In the genomic region with DNA sequence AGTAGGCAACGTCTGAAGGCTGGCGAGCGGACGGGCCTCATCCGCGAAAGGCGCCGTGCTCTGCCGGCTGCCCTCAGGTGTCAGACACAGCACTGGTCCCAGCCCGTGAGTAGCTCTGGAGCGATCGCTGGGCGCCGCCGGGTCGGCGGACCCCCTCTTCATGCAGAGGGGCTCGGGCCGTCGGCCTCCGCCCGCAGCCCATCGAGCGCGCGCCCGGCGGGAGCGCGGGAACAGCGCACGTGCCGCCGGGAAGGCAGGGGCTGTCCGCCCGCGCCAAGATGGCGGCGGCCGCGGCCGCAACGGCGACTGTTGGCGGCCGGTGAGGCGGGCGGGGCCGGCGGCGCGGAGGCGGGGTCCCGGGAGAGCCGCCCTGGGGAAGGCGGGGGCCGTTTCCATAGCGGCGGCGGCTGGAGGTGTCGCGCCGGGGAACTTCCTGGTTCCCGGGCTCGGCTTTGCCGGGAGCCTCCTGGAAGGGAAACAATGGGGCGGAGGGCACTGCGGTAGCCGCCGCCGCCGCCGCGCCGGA, we compare ENCODE assay signal across 8 mouse cellular contexts. TPM values are rescaled to one million over a fixed set of nuclear protein-coding genes. Genes with fewer than 3 reads are reported as not detected.
DNase-seq lines count a peak whose midpoint lies in the region; ATAC-seq and TF ChIP-seq lines count a peak whose summit lies in the region.

A gene (plus strand): TSS at position 292 of the 526 bp plus-strand sequence.

- no peaks in the 10 kb centered on the region for H3K9me3 ChIP-seq in lung, embryonic 16.5 days (ENCODE audit: control insufficient read depth, low read length)

- ATAC-seq in hematopoietic stem cell, adult 5-6 weeks (replicated peaks in 1 of 2; ENCODE audit: insufficient read depth in 1 of 2, low FRiP score in 2 of 2, low TSS enrichment in 1 of 2, low read depth in 1 of 2, poor library complexity in 2 of 2, severe bottlenecking in 2 of 2): peak; percentile 66 to 70
- ATAC-seq in lung, embryonic 16.5 days (ENCODE audit: low read depth): peak; percentile 94

- H3K27me3 ChIP-seq in lung, embryonic 16.5 days (ENCODE audit: control insufficient read depth, insufficient read depth, low read depth, low read length): no peaks in the 10 kb centered on the region
- H3K27me3 ChIP-seq in thymus, adult 2 months (ENCODE audit: control insufficient read depth, insufficient read depth, low read length): no peaks in the 10 kb centered on the region

- H3K4me2 ChIP-seq in lung, embryonic 16.5 days (ENCODE audit: low read depth, low read length): peak within 1 kb of the TSS; percentile 83

- H3K4me1 ChIP-seq in lung, embryonic 16.5 days (replicated peaks; ENCODE audit: control insufficient read depth, insufficient read depth, low read length): peaks cover 4% of the 10 kb centered on the region
- H3K4me1 ChIP-seq in thymus, adult 2 months (replicated peaks; ENCODE audit: control insufficient read depth, insufficient read depth, low read length): 0 out of 2 replicates have a peak, but pooled peaks cover 2% of the 10 kb centered on the region

- H3K27ac ChIP-seq in lung, embryonic 16.5 days (ENCODE audit: low read length): peak within 1 kb of the TSS; percentile 99
- peak within 1 kb of the TSS; percentile 5; the same call in 1 of the 2 replicates for H3K27ac ChIP-seq in thymus, adult 2 months (ENCODE audit: control insufficient read depth, insufficient read depth, low read length)

- no peaks in the 10 kb centered on the region for H3K36me3 ChIP-seq in lung, embryonic 16.5 days (ENCODE audit: control insufficient read depth, insufficient read depth, low read length)
- H3K36me3 ChIP-seq in thymus, adult 2 months (ENCODE audit: control insufficient read depth, insufficient read depth, low read length): no peaks in the 10 kb centered on the region

- peak; percentile 74 for TF ChIP-seq POLR2A in thymus, adult 2 months (IDR thresholded peaks at IDR 0.05; ENCODE audit: control insufficient read depth, extremely low read depth, insufficient read depth, low read length, poor library complexity)

- DNase-seq in MEL-GATA-1-ER (ENCODE audit: extremely low read depth, low read depth): peak; percentile 16
- peak; percentile 80 for DNase-seq in cerebellum, adult 8-10 months
- DNase-seq in forelimb bud, embryonic 11.5 days (ENCODE audit: low read depth, low spot score): peak; percentile 68
- DNase-seq in layer of hippocampus, adult 9-11 months: peak; percentile 75
- peak; percentile 88 for DNase-seq in ovary, adult 18-20 months (ENCODE audit: low spot score)
- peak; percentile 82 for DNase-seq in thymus, adult 2 months

- 0% methylated on average over 52 of the region's 75 CpGs for WGBS in lung, embryonic 16.5 days
- 1% methylated on average over 75 of the region's 75 CpGs for whole genome bisulfite sequencing in thymus, adult 2 months

- TF ChIP-seq CTCF in thymus, adult 2 months (IDR thresholded peaks at IDR 0.05; ENCODE audit: borderline replicate concordance, control insufficient read depth, extremely low read depth, insufficient read depth, low read length, poor library complexity): 0 out of 2 replicates have a peak, but pooled peaks have one; percentile 40

- H3K9ac ChIP-seq in lung, embryonic 16.5 days (ENCODE audit: low read length): peak within 1 kb of the TSS; percentile 98

- H3K4me3 ChIP-seq in lung, embryonic 16.5 days (ENCODE audit: low read length): peak within 1 kb of the TSS; percentile 96
- H3K4me3 ChIP-seq in thymus, adult 2 months (ENCODE audit: control insufficient read depth, insufficient read depth, low read length): peak within 1 kb of the TSS; percentile 80

RNA-seq across cellular contexts. Expression of the gene that starts here (rescaled TPM):
- 29.1 and 34.9 TPM in 2 replicates for total RNA-seq in hematopoietic stem cell, adult 5-6 weeks (2017)
- polyA plus RNA-seq in lung, embryonic 16.5 days (2015; fragmentation: Nextera tagmentation; extraction: Ambion mirVana): 9.5 and 10.2 TPM in 2 replicates
- 7.2 and 8.5 TPM in 2 replicates for polyA plus RNA-seq in thymus, adult 2 months (2012; rRNA removed)

Comparison
In these comparisons a context has a peak if more than half of its experiments do, and no peak if none do; other contexts are left out.
1. Peak in every context shown above with its lines: DNase-seq, ATAC-seq, H3K4me3 ChIP-seq and H3K27ac ChIP-seq.
2. DNase-seq: peak in every context shown above with its lines; median percentile 88 in ovary, adult 18-20 months; 82 in thymus, adult 2 months; 80 in cerebellum, adult 8-10 months; 75 in layer of hippocampus, adult 9-11 months; 68 in forelimb bud, embryonic 11.5 days; 16 in MEL-GATA-1-ER.